Mouse (Mus musculus): ENCODE measurements at regions not wholly inside any gene's neighbourhood (a gene's known extent, or its start where the extent isn't known, plus 50 kb on each side); places are given as distances from the start of the nearest gene placed in this dataset.

GRCm38 (mm10) chr9:34143131-34143795 lies 342.4 kb upstream of the Kirrel3 start:
- intact Hi-C loops (cut with DNase I) = no loop called here
- DNase-seq (ENCODE audit: low spot score) = no peak

DNA sequence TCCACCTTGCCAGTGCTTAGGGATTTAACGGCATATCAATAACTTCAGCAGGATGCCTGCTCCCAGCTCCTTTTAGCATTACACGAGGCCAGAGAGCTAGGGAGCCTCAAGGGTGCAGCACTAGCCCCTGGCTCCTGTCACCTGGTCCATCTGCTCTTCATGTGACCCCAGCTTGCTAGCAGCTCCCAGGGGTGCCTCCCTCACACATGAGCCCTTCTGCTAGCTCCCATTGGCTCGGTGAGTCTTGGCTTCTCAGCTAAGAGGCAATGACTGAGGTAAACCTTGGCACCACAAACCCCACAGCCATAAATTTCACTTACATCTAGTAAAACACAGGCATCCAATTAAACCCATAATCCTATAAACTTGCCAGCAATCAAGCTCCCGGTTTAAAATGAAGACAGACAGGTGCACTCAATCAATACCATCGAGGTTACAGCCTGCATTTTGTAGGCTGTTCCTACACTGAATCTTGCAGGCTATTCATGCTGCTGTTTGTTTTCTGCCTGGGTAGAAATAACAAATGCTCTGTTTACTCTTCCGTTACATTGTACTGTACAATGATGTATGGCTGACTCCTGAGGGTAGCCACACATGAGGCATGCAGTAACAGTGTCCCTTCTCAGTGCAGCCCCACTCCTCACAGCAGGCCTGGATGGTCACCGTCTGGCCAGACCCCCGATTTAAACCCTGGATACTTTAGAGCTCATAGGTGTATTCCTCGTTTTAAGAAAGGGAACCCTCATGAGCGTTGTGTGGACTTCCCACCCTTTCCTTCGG lies 330.3 kb upstream of the Kirrel3 start:
- intact Hi-C loops (cut with DNase I) = no loop called here
- DNase-seq (ENCODE audit: low spot score) = no peak

GRCm38 (mm10) chr9:34156581-34156980 lies 329.1 kb upstream of the Kirrel3 start:
- intact Hi-C loops (cut with DNase I) = no loop called here
- DNase-seq (ENCODE audit: low spot score) = no peak

GRCm38 (mm10) chr9:34161119-34161518 lies 324.6 kb upstream of the Kirrel3 start:
- intact Hi-C loops (cut with DNase I) = no loop called here
- DNase-seq (ENCODE audit: low spot score) = no peak

GRCm38 (mm10) chr9:34186314-34186713 lies 299.4 kb upstream of the Kirrel3 start:
- DNase-seq (ENCODE audit: low spot score) = no peak
- intact Hi-C loops (cut with DNase I) = no loop called here

- intact Hi-C loops (cut with DNase I) = no loop called here
These were observed 293.2 kb upstream of the Kirrel3 start for GRCm38 (mm10) chr9:34192542-34192941.

GRCm38 (mm10) chr9:34202122-34202941 lies 283.4 kb upstream of the Kirrel3 start:
- intact Hi-C loops (cut with DNase I) = no loop called here
- no peak for DNase-seq (ENCODE audit: low spot score)

More at GRCm38 (mm10) chr9:34192542-34192941, 293.2 kb upstream of the Kirrel3 start:
- no peak for DNase-seq (ENCODE audit: low spot score)

DNA sequence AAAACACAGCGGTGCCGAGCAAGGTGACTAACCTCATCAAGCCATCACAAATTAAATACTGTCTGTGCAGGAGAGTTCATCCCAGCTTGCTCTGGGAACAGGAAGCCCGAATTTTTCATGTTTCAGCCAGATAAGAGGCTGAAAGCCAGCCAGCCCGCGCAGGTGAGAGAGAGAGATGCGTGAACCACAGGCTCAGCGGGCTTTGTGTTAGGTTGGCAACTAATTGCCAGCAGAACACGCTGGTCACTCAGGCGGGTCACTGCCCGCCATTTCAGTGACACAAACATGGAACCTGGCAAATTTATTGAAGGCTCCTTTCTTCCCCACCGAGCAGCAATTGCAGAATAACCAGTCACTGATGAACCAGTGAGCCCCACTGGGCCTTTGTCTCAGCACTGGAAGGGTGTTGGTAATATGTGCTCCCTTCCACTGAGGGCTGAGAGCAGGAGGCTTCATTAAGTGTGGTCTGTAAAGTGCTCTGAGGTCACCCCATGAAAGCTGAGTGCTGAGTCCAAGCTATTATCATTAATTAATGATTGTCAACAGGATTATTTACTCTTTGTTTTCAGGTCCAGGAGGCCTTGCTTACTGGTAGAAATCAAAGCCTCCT lies 282.6 kb upstream of the Kirrel3 start:
- DNase-seq (ENCODE audit: low spot score) = no peak
- intact Hi-C loops (cut with DNase I) = no loop called here

GRCm38 (mm10) chr9:34203624-34204365 lies 281.9 kb upstream of the Kirrel3 start:
- no peak for DNase-seq (ENCODE audit: low spot score)

DNA sequence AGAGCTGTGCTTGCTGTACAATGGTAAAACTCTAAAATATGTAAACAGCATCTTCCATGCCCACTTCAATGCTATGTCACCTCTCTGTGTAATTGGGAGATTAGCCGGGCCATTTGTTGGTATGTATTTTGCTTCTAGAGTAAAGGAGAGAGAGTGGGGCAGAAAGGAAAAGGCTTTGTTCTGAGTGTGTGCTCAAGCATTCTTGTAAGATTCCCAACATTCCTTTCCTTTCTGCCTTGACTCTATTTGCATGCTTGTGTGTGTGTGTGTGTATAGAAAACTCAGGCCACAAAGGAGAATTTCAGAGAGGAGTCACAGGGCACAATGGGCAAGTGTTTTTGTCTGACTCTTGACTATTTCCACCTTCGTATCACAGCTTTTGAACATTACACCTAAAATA lies 281.2 kb upstream of the Kirrel3 start:
- DNase-seq (ENCODE audit: low spot score) = no peak
- intact Hi-C loops (cut with DNase I) = no loop called here

More at GRCm38 (mm10) chr9:34203624-34204365, 281.9 kb upstream of the Kirrel3 start:
- intact Hi-C loops (cut with DNase I) = no loop called here

DNA sequence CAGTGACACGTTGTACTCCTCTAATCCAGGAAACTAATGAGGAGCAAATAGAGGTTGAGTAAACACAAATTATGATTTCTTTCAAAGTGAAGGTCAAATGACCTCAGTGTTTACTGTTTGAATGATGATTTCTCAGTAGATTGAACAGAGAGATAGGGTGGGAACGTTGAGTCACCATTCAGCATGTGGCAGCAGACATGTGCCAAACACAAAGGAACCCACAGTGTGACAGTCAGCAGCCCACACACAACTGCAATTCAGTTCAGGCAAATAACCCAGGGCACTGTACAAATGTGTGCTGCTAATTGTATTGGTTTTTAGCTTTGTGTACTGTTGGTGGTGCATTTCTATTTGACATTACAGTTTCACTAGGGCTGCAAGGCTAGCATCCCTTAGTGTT lies 254.1 kb upstream of the Kirrel3 start:
- no peak for DNase-seq (ENCODE audit: low spot score)
- intact Hi-C loops (cut with DNase I) = no loop called here

GRCm38 (mm10) chr9:34234734-34235133 lies 251.0 kb upstream of the Kirrel3 start:
- DNase-seq (ENCODE audit: low spot score) = no peak
- intact Hi-C loops (cut with DNase I) = no loop called here

- intact Hi-C loops (cut with DNase I) = no loop called here
These were observed 246.2 kb upstream of the Kirrel3 start for GRCm38 (mm10) chr9:34239531-34239930.

GRCm38 (mm10) chr9:34243674-34244073 lies 242.0 kb upstream of the Kirrel3 start:
- intact Hi-C loops (cut with DNase I) = no loop called here
- no peak for DNase-seq (ENCODE audit: low spot score)

More at GRCm38 (mm10) chr9:34239531-34239930, 246.2 kb upstream of the Kirrel3 start:
- no peak for DNase-seq (ENCODE audit: low spot score)

DNA sequence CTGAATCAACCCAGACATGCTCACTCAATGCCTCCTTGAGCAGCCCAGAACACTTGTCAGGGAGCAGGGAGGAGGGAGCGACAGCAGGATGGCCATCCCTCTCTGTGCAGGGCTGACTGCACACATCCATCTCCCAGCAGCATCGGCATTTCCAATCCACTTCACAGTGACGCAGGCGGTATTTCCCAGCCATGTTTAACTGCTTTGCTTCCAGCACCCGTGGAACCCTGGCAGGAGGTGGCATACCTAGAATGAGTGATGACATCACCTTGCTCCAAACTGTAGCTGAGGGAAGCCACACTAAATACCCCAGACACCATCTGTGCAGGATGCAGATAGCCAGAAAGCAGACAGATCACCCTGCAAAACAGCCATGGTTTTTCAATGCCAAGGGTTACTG lies 241.1 kb upstream of the Kirrel3 start:
- DNase-seq (ENCODE audit: low spot score) = no peak
- intact Hi-C loops (cut with DNase I) = no loop called here

DNA sequence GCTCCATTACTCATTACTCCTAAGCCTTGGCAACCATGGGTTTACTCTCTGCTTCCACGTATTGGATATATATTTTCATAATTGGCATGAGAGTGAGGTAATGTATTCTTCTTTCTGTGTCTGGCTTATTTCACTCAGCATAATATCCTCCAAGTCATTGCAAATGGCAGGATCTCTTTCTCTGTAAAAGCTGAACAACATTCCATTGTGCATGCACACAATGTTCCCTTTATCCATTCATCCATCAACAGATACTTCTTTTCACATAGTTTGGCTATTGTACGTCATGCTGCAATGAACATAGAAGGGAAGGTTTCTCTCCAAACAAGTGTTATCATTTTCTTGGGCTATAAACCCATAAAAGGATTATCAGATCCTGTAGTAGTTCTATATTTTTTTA lies 232.9 kb upstream of the Kirrel3 start:
- intact Hi-C loops (cut with DNase I) = no loop called here
- no peak for DNase-seq (ENCODE audit: low spot score)

GRCm38 (mm10) chr9:34258492-34258891 lies 227.2 kb upstream of the Kirrel3 start:
- intact Hi-C loops (cut with DNase I) = no loop called here
- no peak for DNase-seq (ENCODE audit: low spot score)

DNA sequence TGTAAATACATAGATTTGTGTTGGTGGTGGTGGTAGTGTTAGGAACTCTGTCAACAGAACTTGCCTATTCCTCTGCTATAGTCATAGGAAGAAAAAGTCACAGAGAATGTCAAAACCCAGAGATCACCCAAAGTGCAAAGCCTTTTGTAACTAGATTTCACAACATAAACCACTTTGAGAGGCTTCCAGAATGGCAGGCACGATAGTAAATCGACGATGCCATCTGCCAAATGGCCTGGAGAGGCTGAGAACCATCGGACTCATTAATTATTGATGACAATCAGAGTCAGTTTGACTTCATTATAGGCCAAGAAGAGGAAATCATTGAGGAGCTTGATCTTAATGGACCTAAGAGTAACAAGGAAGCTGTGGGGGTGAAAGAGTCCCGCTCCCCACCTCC lies 207.6 kb upstream of the Kirrel3 start:
- no peak for DNase-seq (ENCODE audit: low spot score)
- intact Hi-C loops (cut with DNase I) = no loop called here

GRCm38 (mm10) chr9:34279386-34279785 lies 206.3 kb upstream of the Kirrel3 start:
- DNase-seq (ENCODE audit: low spot score) = no peak
- intact Hi-C loops (cut with DNase I) = no loop called here

DNA sequence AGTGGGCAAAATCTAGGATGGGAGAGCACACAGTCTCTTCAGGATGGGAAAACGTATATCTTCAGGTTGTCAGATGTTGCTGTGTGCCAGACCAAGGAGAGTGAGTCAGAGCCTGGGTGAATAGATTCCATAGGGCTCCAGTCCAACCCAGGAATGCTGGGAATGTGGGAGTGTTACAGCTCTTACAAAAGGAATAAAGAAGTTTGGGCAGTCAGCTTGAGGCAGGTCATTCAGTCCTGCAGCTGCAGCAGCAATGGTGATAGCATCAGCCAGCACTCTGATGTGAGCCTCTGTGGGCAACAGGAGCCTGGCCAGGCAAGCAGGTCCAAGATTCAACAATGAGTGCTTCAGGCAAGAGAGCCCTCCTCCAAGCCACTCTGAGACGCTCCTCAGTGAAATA lies 205.8 kb upstream of the Kirrel3 start:
- no peak for DNase-seq (ENCODE audit: low spot score)
- intact Hi-C loops (cut with DNase I) = no loop called here
